Mouse (Mus musculus) common myeloid progenitor, adult 5-6 weeks (primary cell): ENCODE data around the gene Mlh3. TPM values are rescaled to one million over a fixed set of nuclear protein-coding genes. Genes with fewer than 3 reads are reported as not detected.
A peak's percentile ranks its signal among the peaks of the same experiment; 100 is the strongest.
"Not testable (repeated sequence)": the region's sequence is repeated elsewhere in the genome, so short reads cannot be mapped to it uniquely, and the experiment has no call there.

ENCODE experiments used
- ATAC-seq: replicated peaks from 2 replicates; pipeline ENCODE4 v1.8.0; 2016; ENCODE audit warnings: low read depth, mild to moderate bottlenecking, moderate TSS enrichment, inconsistent platforms; ENCODE audit not compliant: poor library complexity, severe bottlenecking
- total RNA-seq: library from RNA; stranded (forward); fragments of 200-1000, 187-1606 nt; gene quantifications from 2 replicates; pipeline ENCODE4 v1.2.3, GENCODE M21; 2017

Mlh3 gene
- total RNA-seq, 1 experiment from 2014 or later: 11.8 TPM

GRCm38 (mm10) chr12:85284331-85284730, 13.9 kb upstream of the Mlh3 start:
- ATAC-seq: no peak

GRCm38 (mm10) chr12:85281756-85282155, 11.4 kb upstream of the Mlh3 start:
- not testable (repeated sequence) for ATAC-seq

- peak; percentile 40 for ATAC-seq
These were observed 10.6 kb upstream of the Mlh3 start for GRCm38 (mm10) chr12:85280845-85281651.

GRCm38 (mm10) chr12:85280105-85280844, 9.9 kb upstream of the Mlh3 start:
- peak; percentile 89 for ATAC-seq

GRCm38 (mm10) chr12:85279396-85280080, 9.1 kb upstream of the Mlh3 start:
- no peak for ATAC-seq

- peak; percentile 54; the same call in 1 of the 2 replicates for ATAC-seq
These were observed 8.5 kb upstream of the Mlh3 start for GRCm38 (mm10) chr12:85278919-85279318.

GRCm38 (mm10) chr12:85276273-85276672, 5.9 kb upstream of the Mlh3 start:
- no peak for ATAC-seq

GRCm38 (mm10) chr12:85273508-85273907, 3.1 kb upstream of the Mlh3 start:
- no peak for ATAC-seq

- ATAC-seq: no peak
These were observed 1.4 kb upstream of the Mlh3 start for GRCm38 (mm10) chr12:85271843-85272206.

GRCm38 (mm10) chr12:85271132-85271842, 888 bp upstream of the Mlh3 start:
- no peak for ATAC-seq

GRCm38 (mm10) chr12:85269821-85270220, 578 bp downstream of the Mlh3 start:
- no peak for ATAC-seq

- no peak for ATAC-seq
These were observed 4.2 kb downstream of the Mlh3 start for GRCm38 (mm10) chr12:85266248-85266647.

GRCm38 (mm10) chr12:85264940-85265339, 5.5 kb downstream of the Mlh3 start:
- no peak for ATAC-seq

- no peak for ATAC-seq
These were observed 5.9 kb downstream of the Mlh3 start for GRCm38 (mm10) chr12:85264531-85264930.

- ATAC-seq: no peak
These were observed 7.2 kb downstream of the Mlh3 start for GRCm38 (mm10) chr12:85263190-85263589.

- no peak for ATAC-seq
These were observed 7.9 kb downstream of the Mlh3 start for GRCm38 (mm10) chr12:85262489-85262888.

GRCm38 (mm10) chr12:85257008-85257639, 13.3 kb downstream of the Mlh3 start:
- peak; percentile 91 for ATAC-seq

GRCm38 (mm10) chr12:85256074-85256751, 14.2 kb downstream of the Mlh3 start:
- 0 out of 2 replicates have a peak, but pooled peaks have one; percentile 15 for ATAC-seq

GRCm38 (mm10) chr12:85252083-85252482, 18.3 kb downstream of the Mlh3 start:
- ATAC-seq: no peak
